Mouse (Mus musculus) neural tube, embryonic 11.5 days (tissue): ENCODE measurements at regions not wholly inside any gene's neighbourhood (a gene's known extent, or its start where the extent isn't known, plus 50 kb on each side); places are given as distances from the start of the nearest gene placed in this dataset.

Source experiments
- ATAC-seq: fragments of 200-750 bp; cut with Nextera tagmentation; 2 replicates; pipeline ENCODE4 v1.8.0; 2017; ENCODE audit warnings: moderate number of reproducible peaks, mild to moderate bottlenecking, moderate TSS enrichment, moderate library complexity; ENCODE audit not compliant: insufficient read depth, low FRiP score, low TSS enrichment
- DNase-seq: peaks from one replicate; pipeline ENCODE4 v3.0.0-alpha.2; 2015; ENCODE audit warnings: low spot score
- H3K27ac ChIP-seq: fragments of 300-500 bp; sonication (generic); 2 replicates; pipeline ENCODE4 v1.5.1; 2014; ENCODE audit warnings: low read depth, mild to moderate bottlenecking, low read length
- H3K27me3 ChIP-seq: fragments of 300-500 bp; sonication (generic); 2 replicates; pipeline ENCODE4 v1.6.1; 2014; ENCODE audit warnings: mild to moderate bottlenecking, low read length, mixed read lengths; ENCODE audit not compliant: control insufficient read depth, insufficient read depth
- H3K36me3 ChIP-seq: fragments of 300-500 bp; sonication (generic); 2 replicates; pipeline ENCODE4 v1.6.1; 2014; ENCODE audit warnings: mild to moderate bottlenecking, low read length, moderate library complexity, mixed read lengths; ENCODE audit not compliant: control insufficient read depth, insufficient read depth
- H3K4me1 ChIP-seq: fragments of 300-500 bp; sonication (generic); 2 replicates; pipeline ENCODE4 v1.6.1; 2014; ENCODE audit warnings: low read length, mixed read lengths; ENCODE audit not compliant: control insufficient read depth, insufficient read depth
- H3K4me2 ChIP-seq: fragments of 300-500 bp; sonication (generic); 2 replicates; pipeline ENCODE4 v1.6.1; 2014; ENCODE audit warnings: low read depth, mild to moderate bottlenecking, moderate library complexity
- H3K4me3 ChIP-seq: fragments of 300-500 bp; sonication (generic); 2 replicates; pipeline ENCODE4 v1.5.1; 2014; ENCODE audit warnings: low read depth, low read length
- H3K9ac ChIP-seq: fragments of 300-500 bp; sonication (generic); 2 replicates; pipeline ENCODE4 v1.6.1; 2014; ENCODE audit warnings: mild to moderate bottlenecking, low read length
- H3K9me3 ChIP-seq: fragments of 300-500 bp; sonication (generic); 2 replicates; pipeline ENCODE4 v1.6.1; 2016; ENCODE audit warnings: low read length; ENCODE audit not compliant: control insufficient read depth
- WGBS: fragments of 180-500 bp; shearing (Covaris S2); extraction: QIAGEN DNeasy Blood & Tissue Kit; methylation state at CpG from one replicate; pipeline ENCODE4 v1.1.7; 2014; 5-methylcytosine and 5-hydroxymethylcytosine counted together

DNA sequence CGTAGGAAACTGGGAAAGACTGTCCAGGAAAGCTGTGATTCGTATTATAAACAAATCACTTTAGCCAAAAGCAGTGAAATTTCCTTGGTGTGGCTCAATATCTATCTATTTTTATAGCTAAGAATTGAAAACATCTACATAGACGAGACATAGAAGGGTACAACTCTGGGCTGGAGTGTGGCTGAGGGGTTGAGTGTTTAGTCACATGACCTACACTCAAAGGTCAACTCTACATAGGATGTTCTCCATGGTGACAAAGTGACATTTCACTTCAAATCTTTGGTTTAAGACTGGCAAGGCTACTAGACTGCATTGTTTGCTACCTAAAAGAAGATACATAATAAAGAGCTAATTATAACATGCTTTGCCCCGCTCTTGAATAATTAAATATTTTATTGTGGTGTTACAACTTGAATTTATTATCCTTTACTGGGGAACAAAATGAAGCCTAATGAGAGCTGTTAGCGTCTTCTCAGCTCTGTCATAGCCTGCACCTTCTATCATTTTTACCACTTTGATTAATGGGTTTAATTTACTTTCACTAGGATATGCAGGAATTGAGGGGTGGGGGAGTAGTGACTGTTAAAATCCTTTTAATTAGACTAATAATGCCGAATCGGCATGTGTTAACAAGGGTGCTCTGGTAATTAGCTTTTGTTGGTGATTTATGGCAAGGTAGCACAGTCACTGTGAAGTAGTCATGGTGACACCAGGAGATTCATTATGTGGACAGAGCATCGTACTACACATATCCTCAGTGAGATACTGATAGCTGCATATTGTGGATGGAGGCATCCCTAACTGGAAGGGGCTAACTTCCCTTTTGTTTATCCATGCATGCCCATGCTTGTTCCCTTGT is 57.7 kb upstream of the Gm10234 start:
- ATAC-seq: no peak; the same call in 1 of the 2 replicates
- H3K27me3 ChIP-seq: no peaks in the 10 kb centered on the region
- DNase-seq: no peak
- no peaks in the 10 kb centered on the region for H3K4me1 ChIP-seq
- H3K27ac ChIP-seq: no peak overlapping the region
- 73% methylated on average over 8 of the region's 8 CpGs for WGBS
- H3K9ac ChIP-seq: no peak overlapping the region
- H3K9me3 ChIP-seq: no peaks in the 10 kb centered on the region
- H3K4me2 ChIP-seq: no peak overlapping the region
- no peaks in the 10 kb centered on the region for H3K36me3 ChIP-seq
- no peak overlapping the region for H3K4me3 ChIP-seq

DNA sequence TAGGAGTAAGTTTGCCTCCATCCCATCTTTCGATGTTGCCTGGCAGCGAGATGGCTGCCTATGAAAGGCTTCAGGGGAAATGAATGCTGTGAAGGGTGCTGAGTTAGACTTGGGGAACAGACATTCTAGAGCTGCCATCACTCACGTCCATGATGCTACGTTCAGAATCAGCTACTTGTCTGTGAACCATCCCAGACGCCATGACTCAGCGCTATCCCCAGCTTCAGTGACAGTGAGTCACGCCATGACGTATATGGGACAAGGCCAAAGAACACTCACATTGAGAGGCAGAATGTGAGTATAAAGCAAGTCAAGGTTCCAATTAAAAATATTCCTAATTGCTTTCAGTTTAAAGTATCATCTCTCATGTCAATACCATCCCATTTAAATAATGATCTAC is 52.4 kb upstream of the Gm10234 start:
- ATAC-seq (no peak), DNase-seq (no peak)
- Histone ChIP-seq H3K4me1 (no peaks in the 10 kb centered on the region), H3K36me3 (no peaks in the 10 kb centered on the region), H3K27ac (no peak overlapping the region), H3K4me3 (no peak overlapping the region), H3K9ac (no peak overlapping the region), H3K4me2 (no peak overlapping the region), H3K9me3 (no peaks in the 10 kb centered on the region), H3K27me3 (no peaks in the 10 kb centered on the region)
- 93% methylated on average over 8 of the region's 8 CpGs for WGBS
